Mouse (Mus musculus) MEL (cell line): Measurements from ENCODE around the gene Vasn. TPM values are rescaled to one million over a fixed set of nuclear protein-coding genes. Genes with fewer than 3 reads are reported as not detected.

Experiments
- DNase-seq: peaks from one replicate; pipeline ENCODE4 v3.0.0; 2011; ENCODE audit warnings: low read depth, low spot score
- H3K27ac ChIP-seq: 2 replicates; pipeline ENCODE4 v1.5.1; 2012; ENCODE audit warnings: low read depth, mild to moderate bottlenecking, control low read depth, low read length, moderate library complexity; ENCODE audit not compliant: control insufficient read depth
- H3K27me3 ChIP-seq, 2 experiments: fragments of 150-350 bp in 1 of 2; sonication (generic) in 1 of 2; 2 replicates each; pipeline ENCODE4 v1.6.1; 2012; ENCODE audit warnings: low read length in 2 of 2, mild to moderate bottlenecking in 2 of 2, improper control_type of control experiment in 1 of 2, moderate library complexity in 1 of 2; ENCODE audit not compliant: insufficient read depth in 2 of 2, control insufficient read depth in 1 of 2
- H3K36me3 ChIP-seq, 2 experiments: 2 replicates each; pipeline ENCODE4 v1.6.1; 2012 to 2014; ENCODE audit warnings: low read length in 2 of 2, improper control_type of control experiment in 1 of 2, inconsistent platforms in 1 of 2, mild to moderate bottlenecking in 1 of 2; ENCODE audit not compliant: insufficient read depth in 2 of 2, control insufficient read depth in 1 of 2
- H3K4me1 ChIP-seq, 2 experiments: fragments of 150-350 bp in 1 of 2; sonication (generic) in 1 of 2; 2 replicates each; pipeline ENCODE4 v1.6.1; 2012; ENCODE audit warnings: low read length in 2 of 2, improper control_type of control experiment in 1 of 2, mild to moderate bottlenecking in 1 of 2; ENCODE audit not compliant: insufficient read depth in 2 of 2, control insufficient read depth in 1 of 2
- H3K4me3 ChIP-seq, 2 experiments: fragments of 150-350 bp in 1 of 2; sonication (generic) in 1 of 2; 2 replicates each; pipeline ENCODE4 v1.5.1; 2012; ENCODE audit warnings: low read depth in 2 of 2, low read length in 2 of 2, mild to moderate bottlenecking in 2 of 2, moderate library complexity in 2 of 2, control low read depth in 1 of 2, improper control_type of control experiment in 1 of 2; ENCODE audit not compliant: control insufficient read depth in 1 of 2, insufficient read depth in 1 of 2
- H3K79me2 ChIP-seq: 2 replicates; pipeline ENCODE4 v1.6.1; 2012; ENCODE audit warnings: mild to moderate bottlenecking, low read length, moderate library complexity; ENCODE audit not compliant: control insufficient read depth, poor library complexity, insufficient read depth
- H3K9ac ChIP-seq: 2 replicates; pipeline ENCODE4 v1.6.1; 2012; ENCODE audit warnings: low read depth, mild to moderate bottlenecking, control low read depth, low read length, moderate library complexity; ENCODE audit not compliant: control insufficient read depth, poor library complexity, severe bottlenecking
- H3K9me3 ChIP-seq: fragments of 150-350 bp; sonication (generic); replicated peaks from 2 replicates; pipeline ENCODE4 v1.6.1; 2012; ENCODE audit warnings: mild to moderate bottlenecking, low read length, improper control_type of control experiment, moderate library complexity; ENCODE audit not compliant: insufficient read depth
- BHLHE40 ChIP-seq: IDR thresholded peaks from 2 replicates; pipeline ENCODE4 v1.6.1; 2012; ENCODE audit warnings: low read depth, mild to moderate bottlenecking, inconsistent platforms, low read length, improper control_type of control experiment, borderline replicate concordance
- CHD1 ChIP-seq: IDR thresholded peaks from 2 replicates; pipeline ENCODE4 v1.6.1; 2012; ENCODE audit warnings: low read depth, mild to moderate bottlenecking, inconsistent platforms, low read length, improper control_type of control experiment
- E2F4 ChIP-seq: IDR thresholded peaks from 2 replicates; pipeline ENCODE4 v1.6.1; 2011; ENCODE audit warnings: low read depth, low read length, improper control_type of control experiment, borderline replicate concordance
- ELF1 ChIP-seq: IDR thresholded peaks from 2 replicates; pipeline ENCODE4 v1.6.1; 2014; ENCODE audit warnings: low read depth, mild to moderate bottlenecking, inconsistent platforms, low read length, improper control_type of control experiment, moderate library complexity
- EP300 ChIP-seq, 2 experiments: IDR thresholded peaks; 2 replicates each; pipeline ENCODE4 v1.6.1; 2011; ENCODE audit warnings: improper control_type of control experiment in 2 of 2, low read length in 2 of 2, low read depth in 1 of 2, mild to moderate bottlenecking in 1 of 2
- ETS1 ChIP-seq: IDR thresholded peaks from 2 replicates; pipeline ENCODE4 v1.6.1; 2012; ENCODE audit warnings: low read depth, mild to moderate bottlenecking, inconsistent platforms, low read length, improper control_type of control experiment, moderate library complexity
- MAX ChIP-seq: IDR thresholded peaks from 2 replicates; pipeline ENCODE4 v1.6.1; 2011; ENCODE audit warnings: low read length, improper control_type of control experiment
- MAZ ChIP-seq: IDR thresholded peaks from 2 replicates; pipeline ENCODE4 v1.6.1; 2012; ENCODE audit warnings: low read depth, mild to moderate bottlenecking, inconsistent platforms, low read length, improper control_type of control experiment
- MEF2A ChIP-seq: IDR thresholded peaks from 2 replicates; pipeline ENCODE4 v1.6.1; 2014; ENCODE audit warnings: low read depth, mild to moderate bottlenecking, inconsistent platforms, low read length, improper control_type of control experiment; ENCODE audit not compliant: poor library complexity, insufficient replicate concordance, severe bottlenecking; ENCODE audit errors: extremely low read depth
- MXI1 ChIP-seq: IDR thresholded peaks from 2 replicates; pipeline ENCODE4 v1.6.1; 2011; ENCODE audit warnings: mild to moderate bottlenecking, low read depth, low read length, improper control_type of control experiment
- MYB ChIP-seq: IDR thresholded peaks from 2 replicates; pipeline ENCODE4 v1.6.1; 2011; ENCODE audit warnings: mild to moderate bottlenecking, low read depth, low read length, improper control_type of control experiment
- MYC ChIP-seq: IDR thresholded peaks from 2 replicates; pipeline ENCODE4 v1.6.1; 2011; ENCODE audit warnings: low read depth, mild to moderate bottlenecking, low read length, improper control_type of control experiment, moderate library complexity
- POLR2A ChIP-seq, 2 experiments: IDR thresholded peaks; 2 replicates each; pipeline ENCODE4 v1.6.1; 2011 to 2012; ENCODE audit warnings: low read length in 2 of 2, mild to moderate bottlenecking in 2 of 2, control low read depth in 1 of 2, improper control_type of control experiment in 1 of 2, low read depth in 1 of 2, moderate library complexity in 1 of 2; ENCODE audit not compliant: control insufficient read depth in 1 of 2, insufficient read depth in 1 of 2, poor library complexity in 1 of 2
- POLR2AphosphoS2 ChIP-seq: IDR thresholded peaks from 2 replicates; pipeline ENCODE4 v1.6.1; 2011; ENCODE audit warnings: low read length, improper control_type of control experiment
- POLR2AphosphoS5 ChIP-seq: IDR thresholded peaks from 2 replicates; pipeline ENCODE4 v1.6.1; 2012; ENCODE audit warnings: low read depth, borderline replicate concordance, mild to moderate bottlenecking, inconsistent platforms, low read length, moderate library complexity, mixed read lengths
- RAD21 ChIP-seq: IDR thresholded peaks from 2 replicates; pipeline ENCODE4 v1.6.1; 2011; ENCODE audit warnings: mild to moderate bottlenecking, low read depth, low read length, improper control_type of control experiment
- RCOR1 ChIP-seq: IDR thresholded peaks from 2 replicates; pipeline ENCODE4 v1.6.1; 2012; ENCODE audit warnings: low read depth, mild to moderate bottlenecking, inconsistent platforms, low read length, improper control_type of control experiment
- TBP ChIP-seq: IDR thresholded peaks from 2 replicates; pipeline ENCODE4 v1.8.0; 2011; ENCODE audit warnings: low read depth, low read length, improper control_type of control experiment
- TCF12 ChIP-seq: IDR thresholded peaks from 2 replicates; pipeline ENCODE4 v1.6.1; 2014; ENCODE audit warnings: low read depth, mild to moderate bottlenecking, inconsistent platforms, low read length, improper control_type of control experiment, moderate library complexity
- UBTF ChIP-seq: IDR thresholded peaks from 2 replicates; pipeline ENCODE4 v1.6.1; 2012; ENCODE audit warnings: low read depth, mild to moderate bottlenecking, inconsistent platforms, low read length, improper control_type of control experiment, moderate library complexity, borderline replicate concordance; ENCODE audit not compliant: insufficient read depth
- USF1 ChIP-seq: IDR thresholded peaks from 2 replicates; pipeline ENCODE4 v1.6.1; 2014; ENCODE audit warnings: low read depth, mild to moderate bottlenecking, inconsistent platforms, low read length, improper control_type of control experiment, moderate library complexity
- ZKSCAN1 ChIP-seq: IDR thresholded peaks from 2 replicates; pipeline ENCODE4 v1.6.1; 2012; ENCODE audit warnings: low read depth, mild to moderate bottlenecking, inconsistent platforms, low read length, improper control_type of control experiment, moderate library complexity
- ZNF384 ChIP-seq: IDR thresholded peaks from 2 replicates; pipeline ENCODE4 v1.6.1; 2012; ENCODE audit warnings: low read depth, mild to moderate bottlenecking, inconsistent platforms, low read length, improper control_type of control experiment
- polyA plus RNA-seq, 2 experiments: library from polyadenylated mRNA; stranded (reverse) in 1 of 2; unstranded in 1 of 2; fragments of >175 nt in 1 of 2; fragments of >200 nt in 1 of 2; gene quantifications; 2 replicates each; pipeline versions ENCODE4 v1.2.1 to v1.2.4; 2012; ENCODE audit warnings: low replicate concordance in 2 of 2, low read depth in 1 of 2; ENCODE audit not compliant: insufficient read length in 2 of 2, insufficient read depth in 1 of 2, missing spikeins in 1 of 2
- total RNA-seq: library from RNA; depleted of rRNA; stranded (reverse); fragments of 300-350 nt; gene quantifications from 2 replicates; pipeline ENCODE4 v1.2.3, GENCODE M21; 2012

Gene Vasn
- total and polyA plus RNA-seq, 3 experiments: 0.19 to 3.1 TPM; not detected in 1

GRCm38 (mm10) chr16:4598891-4599543 lies 40.7 kb upstream of the Vasn start (continued):
- TF ChIP-seq USF1: no peak

DNA sequence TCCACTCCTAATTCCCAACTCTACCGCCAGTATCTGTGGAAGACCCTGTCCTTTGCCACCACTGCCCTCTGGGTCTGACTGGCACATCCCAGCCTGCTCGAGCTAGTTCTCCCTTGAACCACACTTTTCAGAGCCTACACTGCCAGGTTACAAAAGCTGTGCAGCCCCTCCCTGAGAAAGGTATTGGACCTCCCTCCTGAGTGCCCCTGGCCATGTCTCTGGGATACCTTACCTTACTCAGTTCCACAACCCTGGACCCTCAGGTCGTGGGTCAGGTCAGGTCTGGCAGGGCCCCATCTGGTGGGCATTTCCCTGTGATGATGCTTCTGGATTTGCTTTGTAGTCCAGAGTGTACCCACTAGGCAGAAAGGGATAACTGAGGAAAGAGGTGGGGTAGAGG lies 40.1 kb upstream of the Vasn start:
- no peaks in the 10 kb centered on the region; a peak in 1 of 4 replicates for H3K4me1 ChIP-seq
- TF ChIP-seq TBP: no peak
- no peak for TF ChIP-seq EP300 (IDR thresholded peaks at IDR 0.05; ENCODE audit: low read depth in 1 of 2, low read length in 2 of 2)
- TF ChIP-seq MAZ: no peak
- no peak for TF ChIP-seq MYC
- no peak for TF ChIP-seq BHLHE40
- no peak for TF ChIP-seq RAD21
- TF ChIP-seq ZKSCAN1: no peak
- no peak for TF ChIP-seq MYB
- no peak for TF ChIP-seq ELF1
- no peak for TF ChIP-seq POLR2AphosphoS2
- no peak for TF ChIP-seq ETS1
- TF ChIP-seq ZNF384: no peak
- TF ChIP-seq MXI1: no peak
- TF ChIP-seq TCF12: no peak
- no peak for TF ChIP-seq POLR2AphosphoS5
- TF ChIP-seq E2F4: no peak
- DNase-seq: no peak

DNA sequence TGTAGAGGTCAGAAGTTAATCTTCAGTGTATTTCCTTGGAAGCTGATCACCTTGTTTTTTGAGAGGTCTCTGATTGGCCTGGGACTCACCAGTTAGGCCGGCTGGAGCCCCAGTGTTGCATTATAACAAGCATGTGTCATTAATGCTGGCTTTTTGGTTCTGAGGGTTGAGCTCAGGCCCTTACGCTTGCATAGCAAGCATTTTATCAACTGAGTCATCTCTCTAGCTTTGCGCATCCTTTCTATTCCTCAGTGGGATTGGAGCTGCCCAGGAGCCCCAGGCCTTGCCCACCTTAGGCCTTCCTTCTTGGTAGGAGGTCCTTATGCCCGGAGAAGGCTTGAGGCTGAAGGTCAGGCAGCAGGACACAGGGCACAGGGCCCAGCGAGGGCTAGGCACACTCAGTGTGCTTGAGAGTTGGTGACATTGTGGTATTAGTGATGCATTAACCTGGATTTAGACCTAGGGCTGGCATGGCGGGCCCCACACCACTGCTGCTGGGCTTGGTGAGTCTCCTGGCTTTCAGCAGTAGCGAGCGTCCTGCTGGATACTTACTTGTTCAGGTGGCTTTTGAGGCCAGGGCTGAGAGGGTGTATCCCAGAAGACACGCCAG lies 38.9 kb upstream of the Vasn start:
- DNase-seq: no peak
- Histone ChIP-seq H3K4me3 (no peak overlapping the region), H3K9me3 (no peaks in the 10 kb centered on the region), H3K27ac (no peak overlapping the region), H3K27me3 (no peaks in the 10 kb centered on the region), H3K9ac (no peak overlapping the region), H3K79me2 (no peaks in the 10 kb centered on the region), H3K36me3 (no peaks in the 10 kb centered on the region), H3K4me1 (no peaks in the 10 kb centered on the region; a peak in 1 of 4 replicates)
- TF ChIP-seq POLR2A (IDR thresholded peaks at IDR 0.05; ENCODE audit: control insufficient read depth in 1 of 2, insufficient read depth in 1 of 2, low read depth in 1 of 2, low read length in 2 of 2, poor library complexity in 1 of 2) (no peak), UBTF (no peak), CHD1 (no peak), MAZ (no peak), MAX (no peak), RCOR1 (no peak), MYB (no peak), ZKSCAN1 (no peak), TCF12 (no peak), MEF2A (no peak), ZNF384 (no peak)

More for the DNA sequence above, 40.1 kb upstream of the Vasn start:
- Histone ChIP-seq H3K9ac (no peak overlapping the region), H3K36me3 (no peaks in the 10 kb centered on the region), H3K27ac (no peak overlapping the region), H3K9me3 (no peaks in the 10 kb centered on the region), H3K27me3 (0 out of 4 replicates have a peak, but pooled peaks cover 0 to 3% of the 10 kb centered on the region in 2 experiments), H3K79me2 (no peaks in the 10 kb centered on the region), H3K4me3 (no peak overlapping the region)
